Mouse (Mus musculus) urinary bladder, postnatal 10 days (tissue): ENCODE data around the gene Apba3.
A peak's percentile ranks its signal among the peaks of the same experiment; 100 is the strongest.

Source experiments
- DNase-seq: peaks from one replicate; pipeline ENCODE4 v3.0.0; 2022; ENCODE audit warnings: low spot score

Apba3 gene

DNA sequence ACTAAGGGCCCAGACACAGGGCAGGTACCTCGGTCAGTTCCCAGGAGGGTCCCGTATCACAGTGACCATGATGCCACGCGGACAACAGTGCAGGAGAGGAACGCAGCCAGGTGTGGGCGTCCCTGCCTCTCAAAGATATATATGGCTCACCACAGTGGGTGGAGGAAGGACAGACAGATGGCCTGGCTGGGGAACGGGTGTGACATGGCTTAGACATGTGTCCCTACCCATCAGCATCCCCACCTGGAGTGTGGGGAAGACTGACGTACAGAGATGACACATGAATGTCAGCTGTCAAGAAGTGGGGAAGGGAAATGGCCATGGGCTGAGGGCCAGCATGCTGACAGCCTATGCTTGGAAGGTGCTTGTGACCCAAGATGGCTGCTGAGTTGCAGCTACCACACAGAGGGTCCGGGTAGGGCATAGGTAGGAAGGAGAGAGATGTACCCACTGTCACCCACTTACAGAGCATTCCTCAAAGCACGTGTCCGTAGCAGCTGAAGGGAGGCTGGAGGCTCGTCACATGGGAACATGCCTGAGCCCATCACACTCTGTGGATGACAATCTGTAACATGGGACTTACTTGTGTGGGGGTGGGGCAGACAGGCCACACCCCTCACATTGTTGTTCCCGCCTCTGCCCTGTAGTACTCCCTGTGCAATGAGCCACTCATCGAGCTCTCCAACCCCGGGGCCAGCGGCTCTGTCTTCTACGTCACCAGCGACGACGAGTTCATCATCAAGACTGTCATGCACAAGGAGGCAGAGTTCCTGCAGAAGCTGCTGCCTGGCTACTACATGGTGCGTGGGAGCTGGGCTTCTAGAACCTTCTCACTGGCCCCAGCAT, 40.3 kb downstream of the Apba3 start:
- DNase-seq: no peak

- no peak for DNase-seq
These were observed 42.8 kb downstream of the Apba3 start for GRCm38 (mm10) chr10:81309571-81309970.

DNA sequence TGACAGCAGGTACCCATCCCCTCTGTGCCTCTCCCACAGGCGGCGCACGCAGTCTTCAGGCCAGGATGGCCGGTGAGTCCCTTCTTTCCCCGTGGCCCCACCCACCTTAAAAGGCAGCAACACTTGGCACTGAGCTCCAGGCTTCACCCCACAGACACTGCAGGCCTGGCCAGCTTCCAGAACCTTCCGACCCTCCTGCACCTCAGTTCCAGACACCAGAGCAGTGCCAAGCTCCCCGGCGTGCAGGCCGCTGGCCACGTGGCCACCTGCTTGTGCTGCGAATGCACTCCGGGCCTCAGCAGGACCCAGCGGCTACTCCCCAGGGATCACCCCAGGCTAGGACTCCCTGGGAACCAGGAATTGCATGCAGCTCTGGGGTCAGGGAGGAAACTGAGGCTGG, 46.8 kb downstream of the Apba3 start:
- no peak for DNase-seq

GRCm38 (mm10) chr10:81314201-81314600, 47.4 kb downstream of the Apba3 start:
- DNase-seq: no peak

- no peak for DNase-seq
These were observed 48.8 kb downstream of the Apba3 start for GRCm38 (mm10) chr10:81315587-81315986.

DNA sequence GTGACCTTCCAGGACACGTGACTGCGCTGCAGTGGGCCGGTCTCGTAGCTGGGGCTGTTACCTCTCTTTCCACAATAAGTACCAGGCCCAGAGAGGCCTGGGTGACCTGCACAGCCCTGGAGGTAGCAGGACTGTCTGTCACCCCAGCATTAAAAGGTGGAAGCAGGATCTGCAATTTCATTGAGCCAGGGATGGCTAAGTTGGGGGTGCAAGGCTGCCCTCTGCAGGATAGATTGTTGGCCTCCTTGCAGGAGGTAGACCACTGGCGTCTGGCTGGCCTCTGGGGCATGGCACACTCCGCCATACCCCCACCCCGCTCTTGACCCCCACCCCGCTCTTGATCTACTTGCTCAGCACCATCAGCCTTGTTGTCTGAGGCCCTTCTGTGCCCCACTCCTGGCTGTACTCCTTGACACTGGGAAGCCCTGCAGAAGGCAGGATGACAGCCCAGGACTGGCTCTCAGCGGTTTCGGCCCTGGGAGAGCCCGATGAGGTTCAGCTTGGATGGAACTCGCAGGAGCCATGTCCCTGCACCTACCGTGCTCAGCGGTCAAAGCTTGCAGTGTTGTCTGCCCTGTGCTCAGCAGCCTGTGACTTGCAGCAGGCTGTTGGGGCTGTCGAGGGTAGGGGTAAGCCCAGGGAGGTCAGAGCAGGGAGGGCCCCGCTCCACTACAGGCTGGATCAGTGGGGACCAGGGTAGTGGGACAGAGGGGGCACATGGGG, 49.7 kb downstream of the Apba3 start:
- no peak for DNase-seq

GRCm38 (mm10) chr10:81317273-81317672, 50.5 kb downstream of the Apba3 start:
- no peak for DNase-seq

- no peak for DNase-seq
These were observed 52.0 kb downstream of the Apba3 start for GRCm38 (mm10) chr10:81318589-81319329.

- DNase-seq: no peak
These were observed 52.6 kb downstream of the Apba3 start for GRCm38 (mm10) chr10:81319330-81319699.

GRCm38 (mm10) chr10:81319741-81320549, 53.2 kb downstream of the Apba3 start:
- no peak for DNase-seq

GRCm38 (mm10) chr10:81320550-81321347, 54.0 kb downstream of the Apba3 start, which contains the start of gene Cactin:
Gene Cactin (plus strand): TSS chr10:81321103.
- DNase-seq: peak; percentile 97

DNA sequence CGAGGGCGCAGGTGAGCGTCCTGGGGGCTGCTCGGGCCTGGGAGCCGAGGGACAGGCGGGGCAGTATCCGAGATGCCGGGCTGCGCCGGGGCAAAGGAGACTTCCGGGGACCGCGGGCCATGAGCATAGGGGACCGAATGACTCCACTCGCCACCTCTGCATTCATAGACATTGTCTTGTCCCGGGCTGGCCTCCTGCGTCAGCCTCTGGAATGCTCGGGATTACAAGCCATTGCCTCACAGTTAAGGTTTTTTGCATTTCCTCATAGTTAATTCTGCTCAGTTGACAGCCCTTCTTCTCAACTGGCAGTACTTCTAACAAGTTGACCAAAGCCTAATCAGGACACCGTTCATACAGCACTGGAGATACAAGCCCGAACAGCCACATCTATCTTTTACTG, 54.7 kb downstream of the Apba3 start:
- DNase-seq: no peak

DNA sequence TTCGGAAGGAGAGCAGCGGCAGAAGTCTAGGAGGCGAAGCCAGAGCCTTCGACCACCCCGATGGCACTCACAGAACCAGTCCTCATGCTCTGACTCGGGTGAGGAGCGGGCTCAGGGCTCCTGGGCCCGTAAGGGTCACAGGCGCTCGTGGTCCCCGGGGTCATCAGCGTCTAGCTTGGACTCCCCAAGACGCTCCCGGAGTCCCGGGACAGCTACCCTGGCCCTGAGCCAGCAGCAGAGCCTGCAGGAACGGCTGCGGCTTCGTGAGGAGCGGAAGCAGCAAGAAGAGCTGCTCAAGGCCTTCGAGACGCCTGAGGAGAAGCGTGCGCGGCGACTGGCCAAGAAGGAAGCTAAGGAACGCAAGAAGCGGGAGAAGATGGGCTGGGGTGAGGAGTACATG, 55.7 kb downstream of the Apba3 start:
- no peak for DNase-seq
